Mouse (Mus musculus) spleen, adult 2 months (tissue): ENCODE data around the gene Pbld2.
A peak's percentile ranks its signal among the peaks of the same experiment; 100 is the strongest.

Experiments used
- CTCF ChIP-seq: fragments of 200-500 bp; IDR thresholded peaks from 2 replicates; pipeline ENCODE4 v1.5.1; 2011; ENCODE audit warnings: mild to moderate bottlenecking, inconsistent platforms; ENCODE audit not compliant: insufficient read depth, insufficient read length, insufficient replicate concordance; ENCODE audit errors: extremely low read depth
- POLR2A ChIP-seq: fragments of 200-500 bp; IDR thresholded peaks from 2 replicates; pipeline ENCODE4 v1.6.1; 2011; ENCODE audit warnings: low read depth, low read length, inconsistent platforms

GRCm38 (mm10) chr10:62980039-62980954 lies 43.8 kb upstream of the Pbld2 start, which contains the start of gene Rufy2:
- TF ChIP-seq POLR2A (peak; percentile 21; the same call in 1 of the 2 replicates), CTCF (peak; percentile 69)
